Mouse (Mus musculus) spleen, adult 2 months (tissue): ENCODE data around the gene Ucp2. TPM values are rescaled to one million over a fixed set of nuclear protein-coding genes. Genes with fewer than 3 reads are reported as not detected.

ENCODE experiments used
- DNase-seq, 2 experiments: peaks; one replicate each; pipeline versions ENCODE4 v3.0.0 to v3.0.0-alpha.2; 2012 to 2021; ENCODE audit warnings: low spot score in 2 of 2, low read depth in 1 of 2
- H3K27ac ChIP-seq: fragments of 200-500 bp; 2 replicates; pipeline ENCODE4 v1.5.1; 2012; ENCODE audit warnings: low read length, inconsistent platforms; ENCODE audit not compliant: insufficient read depth
- H3K27me3 ChIP-seq: fragments of 200-500 bp; 2 replicates; pipeline ENCODE4 v1.6.1; 2012; ENCODE audit warnings: mild to moderate bottlenecking, moderate library complexity, low read length, inconsistent platforms; ENCODE audit not compliant: control insufficient read depth, insufficient read depth
- H3K36me3 ChIP-seq: fragments of 200-500 bp; 2 replicates; pipeline ENCODE4 v1.6.1; 2012; ENCODE audit warnings: mild to moderate bottlenecking, low read length, inconsistent platforms; ENCODE audit not compliant: control insufficient read depth, insufficient read depth
- H3K4me1 ChIP-seq: fragments of 200-500 bp; 2 replicates; pipeline ENCODE4 v1.6.1; 2011; ENCODE audit warnings: inconsistent platforms; ENCODE audit not compliant: control insufficient read depth, insufficient read depth, insufficient read length
- H3K4me3 ChIP-seq: fragments of 200-500 bp; 2 replicates; pipeline ENCODE4 v1.5.1; 2011; ENCODE audit warnings: mild to moderate bottlenecking, inconsistent platforms; ENCODE audit not compliant: insufficient read depth, insufficient read length; ENCODE audit errors: extremely low read depth
- CTCF ChIP-seq: fragments of 200-500 bp; IDR thresholded peaks from 2 replicates; pipeline ENCODE4 v1.5.1; 2011; ENCODE audit warnings: mild to moderate bottlenecking, inconsistent platforms; ENCODE audit not compliant: insufficient read depth, insufficient read length, insufficient replicate concordance; ENCODE audit errors: extremely low read depth
- POLR2A ChIP-seq: fragments of 200-500 bp; IDR thresholded peaks from 2 replicates; pipeline ENCODE4 v1.6.1; 2011; ENCODE audit warnings: low read depth, low read length, inconsistent platforms
- WGBS: fragments of 180-500 bp; shearing (Covaris S2); methylation state at CpG from one replicate; pipeline ENCODE4 v1.1.7; 2018; 5-methylcytosine and 5-hydroxymethylcytosine counted together
- polyA plus RNA-seq: library from polyadenylated mRNA; depleted of rRNA; stranded (reverse); fragments of >200 nt; gene quantifications from 2 replicates; pipeline ENCODE4 v1.2.3, GENCODE M21; 2012; rRNA removed

Ucp2 gene
- polyA plus RNA-seq, 1 experiment: 991 TPM

DNA sequence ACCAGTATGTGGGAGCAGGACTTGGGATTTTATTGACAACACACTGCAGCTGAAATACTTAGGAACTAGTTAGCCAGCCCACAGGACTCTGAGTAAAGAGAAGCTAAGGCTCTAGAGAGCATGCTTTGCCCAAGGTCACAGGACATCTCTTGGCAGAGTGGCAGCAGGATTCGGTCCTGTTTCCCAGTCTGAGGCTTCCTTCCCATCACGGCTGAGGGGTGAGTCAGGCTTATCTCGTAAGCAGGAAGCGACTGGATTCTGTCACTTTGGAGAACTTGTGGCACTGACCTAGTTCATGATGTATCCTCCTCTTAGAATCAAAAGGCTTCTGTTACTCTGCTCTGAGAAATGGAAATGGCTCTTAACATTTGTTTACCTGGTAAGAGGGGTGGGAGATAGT lies 54.5 kb downstream of the Ucp2 start:
- Histone ChIP-seq H3K36me3 (peaks cover 2% of the 10 kb centered on the region), H3K27me3 (no peaks in the 10 kb centered on the region), H3K4me1 (no peaks in the 10 kb centered on the region), H3K27ac (no peak overlapping the region), H3K4me3 (no peak overlapping the region)
- DNase-seq: no peak
- no peak for TF ChIP-seq POLR2A
- TF ChIP-seq CTCF: no peak
- 82% methylated on average over 4 of the region's 4 CpGs for WGBS

DNA sequence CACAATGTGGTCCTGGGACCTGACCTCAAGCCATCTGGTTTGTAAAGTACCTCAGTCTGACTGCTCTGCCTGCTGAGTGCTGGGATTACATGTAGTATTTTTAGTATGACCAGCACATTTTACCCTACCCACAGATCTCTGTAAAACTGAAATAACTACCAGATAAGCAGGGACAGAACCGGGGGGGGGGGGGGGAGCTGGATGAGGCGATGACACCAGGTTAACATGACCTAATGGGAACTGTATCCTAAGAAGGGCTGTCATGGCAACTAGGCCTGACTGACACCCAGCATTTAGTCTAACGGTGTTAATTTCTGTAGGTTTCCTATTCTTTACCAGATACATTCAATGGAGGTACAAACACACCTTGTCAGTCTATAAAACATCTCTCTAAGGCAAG lies 56.7 kb downstream of the Ucp2 start:
- TF ChIP-seq POLR2A (no peak), CTCF (no peak)
- Histone ChIP-seq H3K27me3 (no peaks in the 10 kb centered on the region), H3K4me1 (no peaks in the 10 kb centered on the region), H3K4me3 (no peak overlapping the region), H3K27ac (no peak overlapping the region), H3K36me3 (peaks cover 2% of the 10 kb centered on the region)
- DNase-seq: no peak
- WGBS: 85% methylated on average over 3 of the region's 3 CpGs

DNA sequence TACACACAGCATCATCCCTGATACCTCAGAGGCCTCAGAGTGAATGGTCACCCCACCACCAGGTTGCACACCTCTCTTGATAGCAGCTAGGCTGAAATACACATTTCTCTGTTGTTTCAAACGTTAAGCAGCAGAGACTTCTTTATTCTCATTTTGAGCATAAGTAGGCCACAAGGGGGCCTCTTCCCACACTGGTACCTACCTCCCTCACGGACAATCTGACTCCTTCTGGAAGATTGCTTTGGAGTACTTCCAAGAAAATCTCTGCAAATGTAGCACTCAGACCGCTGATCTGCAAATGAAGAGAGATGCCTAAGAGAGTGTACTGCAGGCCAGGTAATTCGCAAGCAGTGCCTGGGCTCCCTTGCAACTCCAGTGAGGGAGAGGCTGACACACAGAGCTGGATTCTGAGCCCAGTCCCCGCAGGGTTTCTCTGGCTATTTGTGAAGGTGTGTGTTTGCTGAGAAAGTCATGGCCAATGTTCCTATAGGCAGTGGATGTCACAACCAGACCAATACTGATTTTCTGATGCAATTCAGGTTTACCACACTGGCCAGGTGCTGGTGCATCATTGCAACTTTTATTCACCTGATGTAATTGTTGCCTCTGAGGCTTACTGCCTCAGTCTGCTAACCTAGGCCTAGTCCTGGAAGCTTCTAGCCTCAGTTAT lies 57.3 kb downstream of the Ucp2 start:
- no peak overlapping the region for H3K4me3 ChIP-seq
- no peak for TF ChIP-seq POLR2A
- no peak for TF ChIP-seq CTCF
- H3K4me1 ChIP-seq: no peaks in the 10 kb centered on the region
- H3K36me3 ChIP-seq: peaks cover 2% of the 10 kb centered on the region
- DNase-seq: no peak
- no peaks in the 10 kb centered on the region for H3K27me3 ChIP-seq
- no peak overlapping the region for H3K27ac ChIP-seq
- WGBS: 85% methylated on average over 5 of the region's 5 CpGs

Other genes with a start within 250 kb of the Ucp2 start
- gene P4ha3, start 207.8 kb upstream of the Ucp2 start, polyA plus RNA-seq: 0.36 and 0.55 TPM in 2 replicates
- gene C2cd3, start 121.1 kb upstream of the Ucp2 start, polyA plus RNA-seq: 24.1 and 26.4 TPM in 2 replicates
- gene Ppme1, start 121.0 kb upstream of the Ucp2 start, polyA plus RNA-seq: 46.3 and 57.2 TPM in 2 replicates
- 0.77 and 1.3 TPM in 2 replicates for gene Ucp3, start 20.3 kb upstream of the Ucp2 start, polyA plus RNA-seq
- 2.3 and 3.8 TPM in 2 replicates for gene Dnajb13, start 21.6 kb downstream of the Ucp2 start, polyA plus RNA-seq
- gene Coa4, start 43.7 kb downstream of the Ucp2 start, polyA plus RNA-seq: 7.7 and 7.8 TPM in 2 replicates
- gene Rab6a, start 114.1 kb downstream of the Ucp2 start, polyA plus RNA-seq: 12.3 and 24.3 TPM in 2 replicates
- gene Mrpl48, start 115.0 kb downstream of the Ucp2 start, polyA plus RNA-seq: 3.2 and 4.3 TPM in 2 replicates
- 1.7 and 2.2 TPM in 2 replicates for gene Plekhb1, start 169.1 kb downstream of the Ucp2 start, polyA plus RNA-seq
- 56.7 and 77.9 TPM in 2 replicates for gene Fam168a, start 213.3 kb downstream of the Ucp2 start, polyA plus RNA-seq